Mouse (Mus musculus) kidney, postnatal 4 days (tissue): Measurements from ENCODE around the gene Anapc2.

Experiments
- DNase-seq, 2 experiments: peaks; one replicate each; pipeline ENCODE4 v3.0.0; 2021; ENCODE audit warnings: mixed read lengths in 2 of 2

The Anapc2 gene

DNA sequence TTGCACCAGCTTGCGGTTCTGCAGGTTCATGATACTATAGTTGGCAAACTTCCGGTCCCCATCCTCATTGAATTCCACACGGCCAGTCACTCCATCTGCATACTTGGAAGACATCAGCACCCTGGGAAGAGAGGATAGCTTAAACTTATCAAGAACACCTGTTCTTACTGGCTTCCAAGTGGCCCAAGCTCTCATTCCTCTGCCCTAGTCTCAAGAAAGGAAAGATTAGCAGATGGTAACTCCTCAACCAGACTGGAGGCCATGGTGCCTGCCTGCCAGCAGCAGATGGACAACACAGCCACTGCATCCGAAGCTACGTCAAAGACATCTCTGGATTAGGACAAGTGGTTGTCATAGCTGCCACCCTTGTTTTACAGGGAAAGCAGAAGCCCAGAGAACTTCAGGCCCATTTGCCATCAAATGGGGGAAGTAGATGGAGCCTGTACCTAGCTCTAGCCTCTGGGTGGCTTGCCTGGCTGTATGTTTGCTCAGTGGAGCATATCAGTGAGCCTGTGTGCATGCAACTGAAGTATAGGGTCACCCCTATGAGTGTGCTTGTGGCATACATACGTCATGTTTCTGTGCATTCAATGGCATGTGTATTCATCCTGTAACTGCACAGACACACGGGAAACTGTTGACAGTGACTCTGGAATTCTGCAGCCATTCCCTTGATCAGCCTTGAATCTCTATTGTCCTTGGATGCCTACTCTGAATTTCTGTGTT, 31.8 kb downstream of the Anapc2 start:
- no peak for DNase-seq

DNA sequence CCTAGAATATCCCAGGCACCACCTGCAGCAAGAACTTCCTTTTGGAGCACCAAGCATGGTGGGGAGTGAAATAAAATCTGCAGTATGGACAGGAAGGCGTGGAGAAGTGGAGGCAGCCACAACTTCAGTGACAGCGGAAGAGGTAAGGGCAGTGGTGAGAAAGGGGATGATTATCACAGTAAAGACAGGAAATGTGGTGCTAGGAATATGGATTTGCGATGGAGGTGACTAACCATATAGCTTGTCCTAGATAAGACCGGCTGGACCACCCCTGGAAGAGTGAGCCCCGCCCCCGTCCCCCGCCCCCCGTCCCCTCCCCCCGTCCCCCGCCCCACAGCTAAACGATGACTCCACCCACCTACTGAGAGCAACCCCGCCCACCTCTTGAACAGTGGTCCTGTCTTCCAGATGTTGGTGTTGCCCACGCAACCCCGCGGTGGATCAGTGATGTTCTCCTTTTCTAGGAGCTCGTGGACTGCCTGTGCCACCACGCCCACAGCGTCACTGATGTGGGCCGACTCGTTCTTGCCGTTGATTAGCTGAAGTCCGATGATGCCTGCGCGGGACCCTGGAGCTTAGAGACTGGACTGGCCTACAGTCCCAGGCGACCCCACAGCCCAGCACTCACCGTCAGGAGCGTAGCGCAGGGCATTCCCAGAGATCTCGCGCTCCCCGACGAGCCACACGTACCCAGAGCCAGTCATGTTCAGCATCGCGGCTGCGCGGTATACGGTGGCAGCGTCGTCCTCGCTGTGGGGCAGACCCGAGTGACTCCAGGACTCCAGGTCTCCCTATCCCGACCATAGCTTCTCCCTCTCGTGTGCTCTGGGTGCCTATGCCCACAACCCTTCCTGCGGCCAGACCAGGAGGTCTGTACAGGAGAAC, 32.6 kb downstream of the Anapc2 start:
- peak; percentile 53 to 68 for DNase-seq

DNA sequence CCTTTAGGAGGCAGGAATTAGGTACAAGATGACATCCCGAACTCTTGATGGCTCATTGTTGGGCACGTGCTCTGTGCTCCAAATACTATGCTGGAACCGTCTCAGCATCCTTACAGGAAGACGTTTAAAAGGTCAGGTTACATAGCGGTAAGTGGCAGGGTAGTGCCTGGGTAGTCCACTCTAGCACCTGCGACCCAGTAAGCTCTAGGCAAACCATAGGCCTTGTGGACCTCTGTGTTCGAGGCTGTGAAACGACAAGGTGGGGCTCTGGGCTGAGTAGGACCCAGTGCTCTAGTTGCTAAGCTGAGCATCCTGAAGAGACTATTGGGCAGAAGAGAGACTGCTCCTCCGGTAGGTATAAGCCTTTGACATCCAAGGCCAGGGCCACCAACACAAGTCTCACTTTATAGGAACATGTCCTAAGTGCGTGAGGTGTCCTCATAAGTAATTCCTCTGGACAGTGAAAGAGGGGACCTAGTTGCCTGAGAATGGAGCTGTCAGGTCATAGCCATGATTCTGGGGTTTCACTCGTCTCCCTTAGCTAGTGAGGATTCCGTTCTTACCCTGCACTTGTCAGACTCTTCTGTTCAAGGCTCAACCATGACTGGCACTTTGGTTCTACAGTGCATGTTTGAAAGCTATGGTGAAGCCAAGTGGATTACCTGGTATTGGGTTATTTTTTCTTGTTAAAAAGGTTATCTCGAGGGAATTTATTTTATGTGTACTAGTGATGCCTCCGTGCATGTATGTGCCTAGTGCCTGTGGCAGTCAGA, 33.5 kb downstream of the Anapc2 start:
- DNase-seq, result no peak

DNA sequence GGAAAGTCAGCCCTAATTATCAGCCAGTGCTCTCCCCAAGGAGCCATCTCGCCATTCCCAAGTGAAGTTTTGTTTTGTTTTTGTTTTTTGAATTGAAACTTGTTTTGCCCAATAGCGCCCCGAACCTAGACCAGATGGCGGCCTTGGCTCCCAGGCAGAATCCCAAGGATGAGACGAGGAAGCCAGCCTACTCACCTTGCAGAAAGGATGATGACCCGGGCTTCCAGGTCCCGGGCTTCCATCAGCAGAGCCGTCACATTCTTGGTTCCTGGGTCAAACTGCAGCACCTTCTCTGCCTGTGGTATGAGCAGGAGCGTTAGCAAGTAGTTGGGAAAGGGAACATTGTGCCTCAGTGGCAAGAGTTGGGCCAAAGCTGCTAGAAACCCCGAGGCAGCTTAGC, 37.9 kb downstream of the Anapc2 start:
- DNase-seq, result no peak

DNA sequence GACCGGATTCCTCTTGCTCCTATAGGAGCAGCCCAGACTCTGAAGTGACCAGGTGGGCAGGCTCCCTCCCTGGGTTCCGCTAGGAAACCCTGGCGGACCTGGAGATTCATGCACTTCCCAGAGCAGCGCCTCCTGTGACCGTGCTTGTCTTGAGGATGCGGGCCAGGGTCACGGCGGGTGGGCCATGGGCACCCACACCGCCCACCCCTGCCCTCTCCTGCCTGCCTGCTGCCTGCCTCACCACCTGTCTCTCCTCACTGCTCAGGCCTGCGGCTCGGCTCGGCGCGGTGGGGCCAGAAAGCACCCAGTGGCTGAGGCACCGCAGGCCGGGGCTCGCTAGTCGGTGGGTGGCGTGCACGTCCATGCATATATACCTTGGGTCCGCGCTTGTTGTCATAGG, 38.7 kb downstream of the Anapc2 start:
- DNase-seq, result no peak

DNA sequence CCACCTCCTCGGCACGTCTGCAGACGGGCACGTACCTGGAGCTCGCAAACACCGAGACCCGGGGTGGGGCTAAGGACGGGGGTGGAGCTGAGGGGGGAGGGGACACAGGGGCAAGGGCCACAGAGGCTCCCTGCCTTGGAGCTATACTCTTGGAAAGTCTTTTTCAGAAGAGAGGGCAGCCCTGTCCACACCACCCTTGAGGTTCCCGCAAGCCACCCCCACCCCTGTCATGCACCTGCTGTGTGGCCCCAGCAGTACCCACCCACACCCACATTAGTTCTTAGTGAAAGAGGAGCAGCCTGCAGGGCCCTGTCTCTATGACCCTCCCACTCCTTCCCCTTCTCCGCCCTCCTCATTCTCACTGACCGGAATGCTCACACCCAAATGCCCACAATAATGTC, 39.2 kb downstream of the Anapc2 start:
- no peak for DNase-seq

DNA sequence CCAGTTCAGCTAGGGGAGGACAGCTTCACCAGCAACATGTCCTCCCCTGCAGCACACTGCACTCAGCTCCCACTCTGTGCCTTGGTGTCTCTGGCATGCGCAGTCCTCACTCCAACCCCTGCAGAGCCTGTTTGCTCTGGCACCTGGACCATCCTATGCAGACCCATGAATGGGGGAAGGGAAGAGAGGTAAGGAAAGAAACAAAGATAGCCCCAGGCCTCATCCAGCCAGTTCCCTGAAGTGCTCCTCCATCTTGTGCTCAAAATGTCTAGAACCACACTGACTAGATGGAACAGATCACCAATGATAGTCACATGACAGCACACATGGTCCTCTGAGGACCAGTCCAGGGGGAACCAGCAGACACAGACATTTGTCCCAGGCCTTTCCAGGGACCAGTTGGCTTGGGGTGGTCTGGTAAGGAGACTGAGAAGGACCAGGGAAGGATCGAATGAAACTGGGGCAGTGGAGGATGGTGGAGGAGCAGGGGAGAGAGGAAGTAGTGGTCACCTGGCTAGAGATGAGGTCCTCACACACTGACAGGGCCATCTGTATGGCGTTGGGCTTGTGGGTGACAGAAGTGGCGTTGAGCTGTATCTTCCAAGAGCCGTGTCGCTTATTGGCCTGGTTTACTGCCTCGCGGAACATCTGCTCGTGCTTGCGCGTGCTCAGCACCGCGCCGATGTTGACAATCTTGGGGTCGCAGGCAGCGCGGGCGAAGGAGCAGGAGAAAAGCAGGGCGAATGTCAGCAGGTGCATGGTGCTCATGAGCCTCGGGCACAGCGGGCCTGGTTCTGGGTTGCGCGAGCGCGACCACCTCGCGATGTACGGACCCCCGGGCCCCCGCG, 46.1 kb downstream of the Anapc2 start:
- no peak for DNase-seq

DNA sequence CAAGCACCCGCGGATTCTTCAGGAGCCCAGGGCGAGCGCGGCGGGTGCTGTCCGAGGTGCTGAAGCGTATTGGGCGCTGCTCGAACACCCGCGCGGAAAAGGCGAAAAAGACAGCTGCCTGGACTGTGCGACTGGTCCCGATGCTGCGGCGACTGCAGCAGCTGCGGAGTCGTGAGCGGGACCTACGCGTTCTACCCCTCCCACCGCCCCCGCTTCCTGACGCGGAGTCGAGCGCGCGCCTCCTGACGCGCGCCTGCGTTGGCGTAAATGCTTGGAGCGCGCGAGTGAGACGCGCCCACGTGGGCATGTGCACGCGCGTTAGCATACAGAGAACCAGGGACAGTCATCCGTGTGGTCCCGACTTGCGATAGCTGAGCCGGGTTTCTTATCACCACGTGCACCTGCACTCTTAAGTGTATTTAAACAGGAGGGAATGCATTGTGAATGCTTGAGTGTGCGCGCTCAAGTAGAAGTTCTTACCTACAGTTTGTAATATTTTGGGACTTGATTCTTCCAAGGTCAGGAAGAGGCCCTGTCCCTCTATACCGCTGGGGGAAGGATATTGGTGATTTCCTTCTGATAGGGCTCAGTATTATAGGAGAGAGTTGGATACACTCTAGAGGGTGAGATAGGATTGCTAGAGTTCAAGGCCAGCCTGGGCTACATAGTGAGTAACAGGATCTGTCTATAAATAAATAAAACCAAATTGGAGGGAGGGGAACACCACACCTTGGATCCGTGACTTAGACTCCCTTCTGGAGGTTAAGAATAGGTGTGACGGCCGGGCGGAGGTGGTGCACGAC, 46.9 kb downstream of the Anapc2 start, which contains the start of gene Grin1:
Grin1 (minus strand) TSS at position 217 of the 803 bp plus-strand sequence.
- peak; percentile 86 to 88 for DNase-seq

DNA sequence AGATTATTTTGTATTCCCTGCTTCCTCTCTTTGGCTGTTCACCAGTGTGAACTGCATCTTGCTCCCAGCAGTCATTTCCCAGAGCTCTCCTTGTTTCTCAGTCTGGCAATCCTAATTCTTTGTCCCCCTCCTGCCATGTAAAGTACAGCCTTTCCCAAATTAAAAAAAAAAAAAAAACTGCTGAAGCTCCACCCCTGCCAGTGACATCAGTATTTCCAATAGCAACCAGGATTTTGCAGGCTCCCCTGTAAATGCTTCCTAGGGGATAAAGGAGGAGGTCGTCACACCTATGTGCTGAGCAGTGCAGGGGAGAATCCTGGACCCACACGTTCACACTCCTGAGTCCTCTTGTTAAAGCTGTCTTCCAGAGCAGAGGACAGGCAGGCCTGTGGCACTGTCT, 47.8 kb downstream of the Anapc2 start:
- DNase-seq, result no peak

DNA sequence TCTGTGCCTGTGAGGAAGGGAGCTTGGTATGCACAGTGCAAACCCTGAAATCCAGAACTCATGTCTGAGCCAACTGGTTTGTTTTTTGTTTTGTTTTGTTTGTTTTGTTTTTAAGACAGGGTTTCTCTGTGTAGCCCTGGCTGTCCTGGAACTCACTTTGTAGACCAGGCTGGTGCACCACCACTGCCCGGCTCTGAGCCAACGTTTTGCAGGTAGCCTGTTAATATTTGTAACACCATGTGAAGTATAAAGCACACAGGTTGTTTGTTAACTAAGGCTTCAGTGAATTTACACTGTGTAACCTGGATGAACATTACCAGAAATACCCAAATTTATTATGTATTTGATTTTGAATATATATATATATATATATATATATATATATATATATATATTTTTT, 53.8 kb downstream of the Anapc2 start:
- no peak for DNase-seq

DNA sequence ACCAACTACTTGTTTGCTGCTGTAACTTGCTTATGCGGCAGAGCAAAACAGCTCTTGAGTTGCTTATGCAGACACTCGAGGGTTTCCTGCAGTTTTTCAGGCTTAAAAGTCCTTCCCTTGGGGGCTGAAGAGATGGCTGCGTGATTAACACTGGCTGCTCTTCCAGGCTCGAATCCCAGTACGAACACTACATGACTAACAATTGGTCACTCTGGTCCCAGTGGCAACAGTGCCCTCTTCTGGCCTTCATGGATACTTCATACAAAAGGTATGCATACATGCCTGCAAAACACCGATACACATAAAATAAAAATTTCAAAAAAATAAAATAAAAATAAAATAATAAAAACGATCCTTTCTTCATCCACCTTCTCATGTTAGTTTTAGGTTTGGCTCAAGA, 56.2 kb downstream of the Anapc2 start:
- DNase-seq, result peak; percentile 39 to 47

DNA sequence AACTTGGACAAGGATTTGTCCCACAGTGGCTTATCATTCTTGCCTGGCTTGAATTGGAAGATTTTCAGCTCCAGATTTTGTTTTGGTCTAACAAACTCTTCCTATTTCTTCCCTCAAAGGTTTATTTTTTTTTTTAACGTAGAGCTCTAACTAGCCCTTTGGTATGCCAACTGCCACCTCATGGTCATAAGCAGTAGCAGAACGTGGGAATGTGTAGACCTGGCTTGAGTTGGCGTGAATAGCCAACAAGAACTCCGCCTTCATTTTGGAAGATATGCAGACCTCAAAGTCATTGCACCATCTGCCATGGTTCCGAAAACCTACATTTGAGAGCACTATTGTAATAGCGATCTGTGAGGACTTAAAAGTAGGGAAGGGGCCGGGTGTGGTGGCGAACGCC, 59.2 kb downstream of the Anapc2 start:
- DNase-seq, result no peak

DNA sequence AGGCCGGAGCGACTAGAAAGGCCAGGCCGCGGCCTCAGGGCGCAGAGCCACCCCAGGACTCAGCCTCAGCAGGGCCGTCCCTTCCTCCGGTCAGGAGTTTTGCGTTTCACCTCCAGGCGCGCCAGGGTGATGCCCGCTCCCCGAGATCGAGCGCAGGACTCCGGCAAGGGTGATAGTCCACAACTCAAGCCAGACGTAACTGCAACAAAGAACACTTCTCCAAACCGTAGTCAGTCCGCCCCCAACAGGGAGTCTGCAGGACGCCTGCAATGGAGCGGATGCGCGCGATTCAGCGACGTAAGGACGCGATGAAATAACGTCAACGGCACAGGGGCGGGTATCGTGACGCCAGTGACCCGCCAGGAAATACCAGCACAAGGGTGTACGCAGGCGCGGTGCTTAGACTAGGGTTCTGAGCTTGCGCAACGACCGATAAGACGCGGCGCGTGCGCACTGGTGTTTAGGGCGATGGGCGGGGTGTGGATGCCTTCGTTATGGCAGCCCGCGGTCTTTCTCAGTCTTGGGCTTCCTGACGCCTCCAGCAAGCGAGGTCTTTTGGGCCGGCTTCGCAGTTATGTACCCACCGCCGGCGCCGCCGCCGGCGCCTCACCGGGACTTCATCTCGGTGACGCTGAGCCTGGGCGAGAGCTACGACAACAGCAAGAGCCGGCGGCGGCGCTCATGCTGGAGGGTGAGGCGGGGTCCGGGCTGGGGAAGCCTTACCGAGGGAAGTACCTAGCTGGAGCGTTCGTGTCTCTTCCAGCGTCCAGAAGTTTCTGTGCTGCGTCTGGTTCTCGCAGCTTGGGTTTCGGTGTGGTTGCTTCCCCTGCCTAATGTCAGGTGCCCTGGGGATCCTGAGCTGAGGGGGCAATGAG, 60.2 kb downstream of the Anapc2 start, which contains the start of gene Man1b1:
Man1b1 (plus strand) TSS at position 53 of the 875 bp plus-strand sequence.
- peak; percentile 100 for DNase-seq

DNA sequence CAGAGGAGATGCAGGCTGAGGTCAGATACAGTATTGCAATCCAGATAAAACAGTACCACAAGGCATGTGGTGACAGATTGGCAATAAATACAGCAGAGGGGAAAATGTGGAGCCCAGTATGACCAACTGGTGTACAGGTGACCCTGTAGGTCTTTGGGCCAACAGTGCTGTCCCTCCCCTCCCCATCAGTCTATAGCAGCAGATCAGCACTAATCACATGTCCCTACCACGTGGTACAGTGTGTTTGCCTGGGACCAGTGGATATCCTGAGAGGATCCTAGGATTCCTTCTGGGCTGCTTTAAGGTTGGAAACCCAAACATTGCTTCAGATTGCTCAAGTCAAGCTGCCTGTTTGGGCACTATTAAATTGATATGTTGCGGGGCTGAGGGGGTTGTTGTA, 61.3 kb downstream of the Anapc2 start:
- no peak for DNase-seq
